Mouse (Mus musculus): Measurements from ENCODE around the gene Inpp4b. TPM values are rescaled to one million over a fixed set of nuclear protein-coding genes. Genes with fewer than 3 reads are reported as not detected.
"Not testable (repeated sequence)": the region's sequence is repeated elsewhere in the genome, so short reads cannot be mapped to it uniquely, and the experiment has no call there.

The Inpp4b gene
- total RNA-seq, 2 experiments from 2014 or later, result 1.3 to 5.4 TPM

DNA sequence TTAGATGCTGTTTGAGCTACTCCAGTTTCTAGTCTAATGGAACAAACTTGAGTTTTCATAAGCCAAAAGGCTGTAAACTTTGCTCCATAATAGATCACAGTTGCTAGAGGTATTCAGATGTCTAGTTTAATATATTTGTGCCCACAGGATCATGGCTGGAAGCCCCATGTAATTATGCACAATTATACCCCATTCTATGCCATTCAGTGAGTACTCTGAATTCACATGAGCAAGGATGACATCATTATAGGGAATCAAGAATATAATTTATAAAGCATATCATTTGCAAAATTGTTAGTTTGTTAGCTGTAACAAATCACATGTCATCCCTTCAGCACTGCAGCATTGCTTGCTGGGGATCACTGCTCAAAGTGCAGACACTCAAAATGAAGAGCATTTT lies 736.9 kb downstream of the Inpp4b start:
- ATAC-seq (replicated peaks; ENCODE audit: low FRiP score, poor library complexity, severe bottlenecking), result no peak

DNA sequence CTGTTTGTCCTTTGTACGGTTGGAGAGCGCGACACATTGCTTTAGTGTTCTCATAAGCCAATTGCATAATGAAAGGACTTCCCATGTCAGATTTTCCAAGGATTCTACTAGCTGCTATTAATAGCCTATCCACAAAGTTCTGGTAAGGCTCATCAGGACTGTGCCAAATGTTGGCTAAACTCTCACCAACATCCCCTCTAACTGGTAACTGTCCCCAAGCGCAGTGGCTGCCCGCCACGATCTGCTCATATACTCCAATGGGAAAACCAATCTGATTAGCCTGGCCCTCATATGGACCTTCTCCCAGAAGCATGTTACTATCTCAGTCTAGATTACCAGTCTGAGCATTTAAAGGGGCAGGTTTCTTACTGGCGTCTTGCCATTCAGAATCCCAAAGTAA lies 744.3 kb downstream of the Inpp4b start:
- ATAC-seq (replicated peaks; ENCODE audit: low FRiP score, poor library complexity, severe bottlenecking), result not testable (repeated sequence)

DNA sequence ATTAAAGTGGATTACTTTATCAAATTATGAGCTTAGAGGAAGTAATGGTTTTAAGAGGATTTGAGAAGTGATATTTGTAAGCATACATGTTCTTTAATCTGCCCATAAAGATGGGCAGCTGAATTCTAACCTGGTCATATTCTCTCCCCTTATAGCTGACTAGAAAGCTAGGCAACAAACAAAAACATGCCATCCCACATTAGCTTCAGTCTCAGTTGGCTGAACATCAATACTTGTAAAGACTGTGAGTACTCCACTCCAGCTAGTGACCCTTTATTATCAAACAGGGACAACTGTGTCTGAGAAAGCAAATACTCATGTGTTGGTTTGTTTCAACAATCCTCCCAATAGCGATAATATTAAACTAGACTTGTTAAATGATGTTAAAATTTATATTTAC lies 748.5 kb downstream of the Inpp4b start:
- ATAC-seq (replicated peaks; ENCODE audit: low FRiP score, poor library complexity, severe bottlenecking), result no peak

DNA sequence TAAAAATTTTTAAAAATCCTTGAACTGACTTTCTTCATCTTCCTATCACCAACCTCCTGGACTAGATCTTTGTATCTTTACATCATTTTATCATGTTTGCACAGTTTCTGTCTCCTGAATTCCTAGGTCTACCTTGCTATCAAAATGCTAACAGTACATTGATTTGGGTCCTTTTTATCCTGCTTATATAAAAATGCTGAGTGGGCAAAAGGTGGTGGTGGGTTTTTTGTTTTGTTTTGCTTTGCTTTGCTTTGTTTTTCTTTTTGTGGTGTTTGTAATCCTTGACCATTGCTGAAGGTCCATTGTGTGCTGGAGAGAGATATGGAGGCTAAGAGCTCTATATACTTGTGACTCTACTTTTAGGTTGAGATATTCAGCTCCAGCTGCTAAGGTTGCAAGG lies 750.9 kb downstream of the Inpp4b start:
- no peak for ATAC-seq (replicated peaks; ENCODE audit: low FRiP score, poor library complexity, severe bottlenecking)

DNA sequence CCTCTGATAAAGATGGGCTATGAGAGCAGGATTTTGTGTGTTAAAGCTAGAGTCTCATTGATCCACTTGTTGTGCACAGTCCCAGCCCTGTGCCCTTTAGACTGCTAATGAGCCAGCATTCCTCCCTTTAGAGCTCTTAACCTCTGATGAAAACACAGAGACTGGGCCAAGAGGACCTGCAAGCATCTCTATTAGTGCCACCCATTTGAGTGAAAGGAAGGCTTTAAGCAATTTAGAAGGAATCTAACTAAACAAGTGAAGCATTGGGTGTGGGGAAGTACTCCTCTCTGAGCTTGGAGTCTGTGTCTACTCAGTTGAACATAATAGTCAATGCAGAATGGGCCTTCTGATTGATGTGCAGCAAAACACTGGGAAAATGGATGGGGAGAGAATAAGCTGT lies 762.2 kb downstream of the Inpp4b start:
- ATAC-seq (replicated peaks; ENCODE audit: low FRiP score, poor library complexity, severe bottlenecking), result no peak

DNA sequence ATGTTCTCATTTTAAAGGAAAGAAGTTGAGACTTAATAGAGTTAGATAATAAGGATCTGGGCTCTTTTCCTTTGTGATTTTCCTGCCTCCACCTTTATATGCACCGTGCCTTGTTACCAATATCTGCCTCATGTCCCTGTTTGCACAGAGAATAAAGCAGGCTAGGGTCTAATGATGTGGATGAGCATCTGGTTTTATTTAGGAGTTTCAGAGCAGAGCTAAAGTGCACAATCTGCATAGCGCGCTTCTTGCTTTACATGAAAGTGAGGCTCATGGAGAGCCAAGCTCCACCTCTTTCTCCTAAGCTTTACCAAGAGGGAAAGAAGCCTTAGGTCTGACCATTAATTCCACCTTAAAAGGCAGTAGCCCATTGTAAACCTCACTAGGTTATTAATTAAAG lies 763.8 kb downstream of the Inpp4b start:
- ATAC-seq (replicated peaks; ENCODE audit: low FRiP score, poor library complexity, severe bottlenecking), result no peak

DNA sequence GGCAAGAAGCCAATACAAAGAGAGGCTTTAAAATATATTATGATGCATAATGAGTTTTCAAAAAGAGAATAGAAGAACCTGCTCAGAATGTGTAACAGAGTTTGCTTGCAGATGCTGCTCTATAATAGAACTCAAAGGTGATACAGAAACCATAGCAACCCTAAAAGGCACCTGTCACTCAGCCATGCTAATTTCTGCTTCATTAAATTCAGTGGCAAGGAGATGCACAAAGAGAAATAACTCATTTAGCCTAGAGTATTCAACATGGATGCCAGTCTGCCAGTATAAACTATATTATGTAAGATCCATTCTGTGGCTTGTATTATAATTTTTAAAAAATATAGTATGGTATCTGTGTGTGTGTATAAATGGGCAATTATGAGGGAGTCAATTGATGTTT lies 807.9 kb downstream of the Inpp4b start:
- no peak for ATAC-seq (replicated peaks; ENCODE audit: low FRiP score, poor library complexity, severe bottlenecking)

DNA sequence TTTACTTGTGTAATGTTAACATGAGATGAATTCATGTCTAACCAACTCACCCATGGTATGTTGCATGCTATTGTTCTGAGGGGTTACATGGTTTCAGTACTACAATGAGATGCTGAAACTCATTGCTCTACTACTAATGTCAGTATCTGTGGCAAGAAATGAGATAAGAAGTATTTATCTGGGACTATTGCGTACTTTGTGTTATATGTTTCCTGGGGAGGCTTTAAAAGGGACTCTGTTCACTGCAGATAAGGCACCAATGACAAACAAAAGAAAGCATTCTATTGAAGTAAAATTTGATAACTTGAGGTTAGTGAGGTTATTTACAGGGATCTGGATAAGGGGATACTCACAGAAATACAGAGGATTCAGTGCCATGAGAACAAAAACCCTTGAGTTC lies 815.6 kb downstream of the Inpp4b start:
- no peak for ATAC-seq (replicated peaks; ENCODE audit: low FRiP score, poor library complexity, severe bottlenecking)

Measured in erythroid progenitor cell, adult 5-6 weeks (primary cell).